Mouse (Mus musculus) gastrocnemius, postnatal 36 days (tissue): ENCODE results near the gene Mtrf1. TPM values are rescaled to one million over a fixed set of nuclear protein-coding genes. Genes with fewer than 3 reads are reported as not detected.
A peak's percentile ranks its signal among the peaks of the same experiment; 100 is the strongest.
"Not testable (repeated sequence)": the region's sequence is repeated elsewhere in the genome, so short reads cannot be mapped to it uniquely, and the experiment has no call there.

ENCODE experiments used
- DNase-seq, 2 experiments: peaks; one replicate each; pipeline ENCODE4 v3.0.0; 2022
- intact Hi-C: fragments of 180-260 bp; cut with DNase I; formaldehyde crosslinking; loops from one replicate; pipeline ENCODE4 v1.15.1; 2025
- total RNA-seq, 2 experiments: library from RNA; stranded (reverse); gene quantifications; 2 replicates each; pipeline ENCODE4 v1.2.3; 2021

Mtrf1 gene
- total RNA-seq, 2 experiments from 2014 or later = 8.0 to 8.3 TPM

DNA sequence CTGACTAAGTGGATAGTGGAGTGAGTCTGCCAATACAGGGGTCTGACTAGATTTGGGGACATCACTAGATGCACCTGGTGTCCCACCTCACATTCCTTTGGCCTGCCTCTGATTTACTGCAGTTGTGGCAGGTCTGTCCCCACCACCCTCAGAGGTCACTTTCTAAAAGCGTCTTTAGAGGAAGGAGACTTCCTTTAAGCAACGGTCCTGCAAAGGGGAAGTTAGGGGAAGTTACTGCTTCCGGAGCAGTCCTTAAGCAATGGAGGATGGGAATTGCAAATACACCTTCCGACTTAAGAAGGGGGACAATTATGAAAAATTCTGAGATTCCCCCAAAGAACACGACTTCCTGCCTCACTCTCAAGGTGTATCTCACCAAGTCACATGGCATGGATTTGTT lies 43.9 kb downstream of the Mtrf1 start:
- intact Hi-C loops = no loop called here

DNA sequence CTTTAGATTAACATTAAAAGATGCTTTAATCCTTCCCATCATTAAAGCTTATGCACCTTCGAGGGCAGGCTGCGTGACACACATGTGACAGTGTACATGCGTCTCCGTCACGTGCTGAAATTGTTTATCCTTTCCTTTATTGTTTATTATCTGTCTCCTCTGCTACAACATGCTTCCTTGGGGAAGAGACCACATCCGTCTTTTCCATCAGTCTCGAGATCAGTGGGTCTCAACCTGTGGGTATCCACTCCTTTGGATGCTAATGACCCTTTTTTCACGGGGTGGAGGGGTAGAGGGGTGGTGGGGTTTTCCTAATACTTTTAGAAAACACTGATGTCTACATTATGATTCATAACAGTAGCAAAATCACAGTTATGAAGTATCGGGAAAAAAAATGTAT lies 47.0 kb downstream of the Mtrf1 start:
- intact Hi-C loops = no loop called here
- DNase-seq = no peak

More for the DNA sequence above, 43.9 kb downstream of the Mtrf1 start:
- no peak for DNase-seq

DNA sequence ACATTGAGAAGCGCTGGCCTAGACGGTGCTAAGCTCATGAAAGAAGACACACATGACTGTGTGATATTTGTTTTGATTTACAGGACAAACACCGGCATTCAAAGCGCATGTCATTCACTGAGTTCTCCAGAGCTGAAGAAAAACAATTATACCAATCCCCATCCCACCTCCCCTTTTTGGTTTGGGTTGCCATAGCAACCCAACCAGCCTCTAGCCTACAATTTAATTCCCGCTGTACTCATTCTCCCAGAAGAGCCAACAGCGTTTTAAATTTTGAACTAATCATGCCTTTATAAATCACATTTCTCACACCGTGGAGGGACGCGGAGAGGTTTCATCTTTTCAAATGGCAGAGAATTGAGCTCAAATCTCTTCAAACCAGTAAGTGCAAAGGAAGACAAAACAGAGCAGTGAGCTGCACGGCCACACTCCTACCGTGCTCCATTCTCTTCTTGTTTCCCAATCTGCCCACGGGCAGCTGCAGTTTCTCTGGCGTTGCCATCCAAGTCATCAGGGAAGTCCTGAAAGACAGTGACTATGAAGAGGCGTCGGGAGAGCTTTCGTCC lies 47.6 kb downstream of the Mtrf1 start:
- no peak for DNase-seq
- intact Hi-C loops = no loop called here

DNA sequence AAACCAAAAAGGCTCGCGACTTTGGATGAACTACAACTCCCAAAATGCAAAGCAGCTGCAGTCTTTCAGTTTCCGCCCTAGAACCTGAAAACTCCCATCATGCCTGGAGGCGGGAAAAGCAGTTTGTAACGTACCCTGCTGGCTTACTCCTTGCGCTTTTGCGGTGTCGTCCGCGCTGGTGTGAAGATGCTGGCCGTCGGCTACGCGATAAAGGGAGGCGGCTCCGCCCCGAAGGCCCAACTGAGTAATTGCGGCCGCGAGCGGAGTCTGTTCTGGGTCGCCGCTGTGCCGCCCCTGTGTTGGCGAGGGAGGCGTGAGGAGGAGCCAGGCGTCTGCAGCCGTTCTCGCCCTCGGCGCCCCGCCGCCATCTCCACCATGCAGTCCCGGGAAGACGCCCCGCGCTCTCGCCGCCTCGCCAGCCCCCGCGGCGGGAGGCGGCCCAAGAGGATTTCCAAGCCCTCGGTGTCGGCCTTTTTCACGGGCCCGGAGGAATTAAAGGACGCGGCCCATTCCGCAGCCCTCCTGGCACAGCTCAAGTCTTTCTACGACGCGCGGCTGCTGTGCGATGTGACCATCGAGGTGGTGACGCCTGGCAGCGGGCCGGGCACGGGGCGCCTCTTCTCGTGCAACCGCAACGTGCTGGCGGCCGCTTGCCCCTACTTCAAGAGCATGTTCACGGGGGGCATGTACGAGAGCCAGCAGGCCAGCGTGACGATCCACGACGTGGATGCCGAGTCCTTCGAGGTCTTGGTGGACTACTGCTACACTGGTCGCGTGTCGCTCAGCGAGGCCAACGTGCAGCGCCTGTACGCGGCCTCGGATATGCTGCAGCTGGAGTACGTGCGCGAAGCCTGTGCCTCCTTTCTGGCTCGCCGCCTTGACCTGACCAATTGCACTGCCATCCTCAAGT lies 54.4 kb downstream of the Mtrf1 start, which contains the start of gene Kbtbd6:
Gene Kbtbd6 (plus strand): TSS at position 155 of the 910 bp plus-strand sequence.
- intact Hi-C loops = not testable (repeated sequence)
- DNase-seq = peak; percentile 47 to 58

DNA sequence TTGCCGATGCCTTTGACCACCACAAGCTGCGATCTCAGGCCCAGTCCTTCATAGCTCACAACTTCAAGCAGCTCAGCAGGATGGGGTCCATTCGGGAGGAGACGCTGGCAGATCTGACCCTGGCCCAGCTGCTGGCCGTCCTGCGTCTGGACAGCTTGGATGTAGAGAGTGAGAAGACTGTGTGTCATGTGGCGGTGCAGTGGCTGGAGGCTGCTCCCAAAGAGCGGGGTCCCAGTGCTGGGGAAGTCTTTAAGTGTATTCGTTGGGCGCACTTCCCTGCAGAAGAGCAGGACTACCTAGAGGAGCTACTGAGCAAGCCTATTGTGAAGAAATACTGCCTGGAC lies 55.0 kb downstream of the Mtrf1 start:
- DNase-seq, intact Hi-C loops: not testable (repeated sequence)

DNA sequence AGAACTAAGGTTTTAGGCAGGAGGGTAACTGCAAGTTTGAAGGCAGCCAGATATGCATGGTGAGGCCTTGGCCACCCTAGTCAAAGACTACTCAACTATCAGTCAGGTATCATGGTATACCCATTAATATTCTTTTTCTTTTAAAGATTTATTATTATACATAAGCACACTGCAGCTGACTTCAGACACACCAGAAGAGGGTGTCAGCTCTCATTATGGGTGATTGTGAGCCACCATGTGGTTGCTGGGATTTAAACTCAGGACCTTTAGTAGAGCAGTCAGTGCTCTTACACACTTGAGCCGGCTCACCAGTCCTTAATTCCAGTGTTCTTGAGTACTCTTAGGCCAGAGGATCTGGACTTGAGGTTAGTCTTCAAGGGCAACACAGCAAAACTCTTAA lies 62.8 kb downstream of the Mtrf1 start:
- intact Hi-C loops = no loop called here
- DNase-seq = no peak

DNA sequence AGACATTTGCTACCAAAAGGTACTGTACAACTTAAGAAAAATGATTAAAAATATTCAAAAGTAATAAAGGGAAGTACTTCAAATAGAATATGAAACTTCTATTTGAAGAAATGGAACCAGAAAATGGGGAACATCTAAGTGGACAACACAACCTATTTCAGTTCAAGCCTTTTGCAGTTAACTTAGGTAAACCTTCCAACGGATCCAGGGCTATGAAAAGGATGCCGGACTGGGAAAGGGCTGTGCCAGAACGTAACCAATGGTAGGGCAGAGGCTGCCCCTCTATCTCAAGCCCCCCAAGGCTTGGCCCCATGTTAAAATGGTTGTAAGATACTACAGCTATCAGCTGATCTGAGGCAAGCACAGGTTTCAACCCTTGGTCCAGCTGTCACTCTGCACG lies 63.4 kb downstream of the Mtrf1 start:
- intact Hi-C loops = no loop called here
- DNase-seq = no peak

DNA sequence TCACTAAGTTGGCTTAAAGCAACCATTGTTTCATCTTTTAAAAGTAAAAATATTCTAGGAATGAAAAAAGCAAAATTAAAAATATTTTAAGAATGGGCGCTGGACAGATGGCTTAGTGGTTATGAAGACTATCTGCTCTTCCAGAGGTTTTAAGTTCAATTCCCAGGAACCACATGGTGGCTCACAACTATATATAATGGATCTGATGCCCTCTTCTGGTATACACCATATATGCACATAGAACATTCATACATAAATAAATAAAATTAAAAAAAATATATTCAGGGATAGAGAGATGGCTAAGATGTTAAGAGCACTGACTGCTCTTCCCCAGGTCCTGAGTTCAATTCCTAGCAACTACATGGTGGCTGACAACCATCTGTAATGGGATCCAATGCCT lies 68.1 kb downstream of the Mtrf1 start:
- no peak for DNase-seq
- intact Hi-C loops = loop anchor here (5.0 kb wide), 1 partner anchor 73 kb away; the partner anchor contains the start of gene Naa16

DNA sequence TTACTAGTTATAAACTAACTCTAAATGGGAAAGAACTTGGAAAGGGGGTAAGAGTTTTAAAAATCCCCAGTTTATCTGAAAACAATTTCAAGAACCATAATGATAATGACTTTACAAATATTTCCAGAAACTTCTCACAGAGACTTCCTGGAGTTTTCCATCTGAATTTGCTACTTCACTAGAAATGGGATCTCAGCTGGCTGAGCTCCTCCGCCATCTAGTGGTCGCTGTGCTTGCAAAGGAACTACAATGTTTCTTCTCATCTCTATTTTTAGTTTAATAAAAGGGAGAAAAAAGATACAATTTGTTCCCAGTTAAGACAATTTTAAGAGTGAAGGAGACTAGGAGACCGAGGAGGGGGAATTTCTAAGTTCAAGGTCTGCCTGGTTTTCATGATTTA lies 70.0 kb downstream of the Mtrf1 start:
- intact Hi-C loops = loop anchor here (5.0 kb wide), 1 partner anchor 75 kb away; the partner anchor contains the start of gene Naa16
- peak in 1 of 2 experiments; percentile 39 for DNase-seq

Other genes starting within 250 kb of the Mtrf1 start
- not detected for gene Zfp957, start 150.4 kb upstream of the Mtrf1 start, total RNA-seq
- 10 to 100 TPM; 36.2 to 47.3 TPM for gene Rgcc, start 96.1 kb upstream of the Mtrf1 start, total RNA-seq
- gene Naa16, start 7.0 kb upstream of the Mtrf1 start, total RNA-seq = 10 to 100 TPM; 21.7 to 22.1 TPM
- 1 to 10 TPM; 4.3 to 6.2 TPM for gene Kbtbd7, start 28.7 kb downstream of the Mtrf1 start, total RNA-seq
- under 1 TPM in 1 of 2 experiments, not detected in 1; 0.15 TPM for gene Kbtbd6, start 54.1 kb downstream of the Mtrf1 start, total RNA-seq
- 1 to 10 TPM; 4.8 to 4.9 TPM for gene Elf1, start 83.4 kb downstream of the Mtrf1 start, total RNA-seq
- 10 to 100 TPM; 16.0 to 19.9 TPM for gene Wbp4, start 83.7 kb downstream of the Mtrf1 start, total RNA-seq
- 10 to 100 TPM; 68.2 to 95.4 TPM for gene Sugt1, start 189.9 kb downstream of the Mtrf1 start, total RNA-seq